Mouse (Mus musculus) megakaryocyte, embryonic 14.5 days (primary cell): ENCODE results near the gene Sae1. TPM values are rescaled to one million over a fixed set of nuclear protein-coding genes. Genes with fewer than 3 reads are reported as not detected.

Source experiments
- H3K27me3 ChIP-seq: replicated peaks from 2 replicates; pipeline ENCODE3; 2012; ENCODE audit warnings: inconsistent platforms
- H3K36me3 ChIP-seq: replicated peaks from 2 replicates; pipeline ENCODE3; 2012; ENCODE audit warnings: low read length, inconsistent platforms, mixed read lengths
- H3K4me1 ChIP-seq: 2 replicates; pipeline ENCODE4 v1.6.1; 2012; ENCODE audit warnings: inconsistent platforms
- H3K4me3 ChIP-seq: replicated peaks from 2 replicates; pipeline ENCODE3; 2012; ENCODE audit warnings: moderate library complexity, mild to moderate bottlenecking, inconsistent platforms
- H3K9me3 ChIP-seq: 2 replicates; pipeline ENCODE4 v1.6.1; 2012; ENCODE audit warnings: inconsistent platforms
- FLI1 ChIP-seq: IDR thresholded peaks from 2 replicates; pipeline ENCODE4 v1.6.1; 2012; ENCODE audit warnings: low read length, inconsistent platforms, mixed read lengths
- GATA1 ChIP-seq: IDR thresholded peaks from 3 replicates; pipeline ENCODE4 v1.6.1; 2012; ENCODE audit warnings: mixed read lengths, low read length, inconsistent platforms, borderline replicate concordance
- polyA plus RNA-seq: library from polyadenylated mRNA; stranded (reverse); fragments of >175 nt; gene quantifications from 2 replicates; pipeline ENCODE4 v1.2.3, GENCODE M21; 2012; ENCODE audit warnings: low replicate concordance; ENCODE audit not compliant: insufficient read depth

The Sae1 gene
- polyA plus RNA-seq, 1 experiment = 20.1 TPM

GRCm38 (mm10) chr7:16297616-16298015 is 90.0 kb downstream of the Sae1 start:
- peaks cover 2% of the 10 kb centered on the region for H3K36me3 ChIP-seq
- no peaks in the 10 kb centered on the region for H3K9me3 ChIP-seq
- no peak for TF ChIP-seq GATA1
- no peak for TF ChIP-seq FLI1
- no peaks in the 10 kb centered on the region for H3K27me3 ChIP-seq
- H3K4me1 ChIP-seq = peaks cover 77% of the 10 kb centered on the region
- no peak overlapping the region for H3K4me3 ChIP-seq

- TF ChIP-seq GATA1 (no peak), FLI1 (no peak)
- peak overlapping the region; percentile 94 for H3K4me3 ChIP-seq
- H3K36me3 ChIP-seq = no peaks in the 10 kb centered on the region
- peaks cover 74% of the 10 kb centered on the region for H3K4me1 ChIP-seq
- H3K27me3 ChIP-seq = no peaks in the 10 kb centered on the region
- no peaks in the 10 kb centered on the region for H3K9me3 ChIP-seq
Measured at GRCm38 (mm10) chr7:16296766-16297390, 90.7 kb downstream of the Sae1 start.

DNA sequence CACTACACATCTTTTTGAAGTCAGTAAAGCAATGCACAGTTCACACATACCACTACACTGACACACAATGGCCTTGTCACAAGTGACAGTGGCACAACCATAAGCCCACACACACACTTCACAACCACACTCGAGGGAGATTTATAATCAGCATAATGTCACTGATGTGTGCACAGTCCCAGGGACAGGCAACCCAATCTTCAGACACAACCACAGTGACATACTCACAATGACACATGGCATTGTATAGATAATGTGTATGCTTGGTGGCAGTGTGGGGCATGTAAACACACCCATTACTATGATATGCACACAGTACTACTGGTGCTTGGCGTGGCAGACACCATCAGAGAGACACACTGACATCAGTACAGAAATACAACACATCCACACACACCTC is 91.5 kb downstream of the Sae1 start:
- no peak for TF ChIP-seq GATA1
- TF ChIP-seq FLI1 = no peak
- no peaks in the 10 kb centered on the region for H3K9me3 ChIP-seq
- peak overlapping the region; percentile 94 for H3K4me3 ChIP-seq
- H3K4me1 ChIP-seq = peaks cover 68% of the 10 kb centered on the region
- no peaks in the 10 kb centered on the region for H3K27me3 ChIP-seq
- no peaks in the 10 kb centered on the region for H3K36me3 ChIP-seq

DNA sequence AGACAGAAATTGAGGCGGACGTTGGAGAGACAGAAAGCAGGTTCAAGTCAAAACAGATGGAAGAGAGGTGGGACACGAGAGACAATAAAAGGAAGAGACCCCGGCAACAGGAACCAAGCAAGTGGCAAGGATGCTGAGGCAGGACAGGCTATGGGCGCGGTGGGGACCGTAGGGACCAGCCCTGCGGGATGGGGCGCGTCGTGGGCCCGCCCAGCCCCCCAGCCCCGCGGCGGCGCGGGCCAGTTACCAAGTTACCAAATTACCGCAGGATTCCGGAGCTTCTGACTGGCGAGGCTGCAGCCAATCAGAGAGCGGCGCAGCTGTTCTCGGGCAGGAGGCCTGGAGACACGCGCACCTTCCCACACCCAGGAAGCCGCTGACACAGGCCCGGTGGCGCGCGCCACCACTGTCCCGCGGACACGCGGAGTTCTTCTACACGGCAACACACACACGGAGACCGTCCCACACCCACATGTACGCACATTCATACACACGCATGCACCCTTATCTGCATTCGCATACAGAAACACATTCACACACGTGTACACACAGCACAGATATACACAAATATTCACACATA is 92.2 kb downstream of the Sae1 start:
- Histone ChIP-seq H3K4me1 (peaks cover 61% of the 10 kb centered on the region), H3K4me3 (peak overlapping the region; percentile 94), H3K9me3 (no peaks in the 10 kb centered on the region), H3K27me3 (no peaks in the 10 kb centered on the region), H3K36me3 (no peaks in the 10 kb centered on the region)
- TF ChIP-seq FLI1 = no peak
- TF ChIP-seq GATA1 = no peak

GRCm38 (mm10) chr7:16294837-16295236 is 92.8 kb downstream of the Sae1 start:
- TF ChIP-seq GATA1 = peak; percentile 68; the same call in 2 of the 3 replicates
- peak; percentile 96 for TF ChIP-seq FLI1
- Histone ChIP-seq H3K4me3 (peak overlapping the region; percentile 94), H3K9me3 (no peaks in the 10 kb centered on the region), H3K27me3 (no peaks in the 10 kb centered on the region), H3K36me3 (no peaks in the 10 kb centered on the region), H3K4me1 (peaks cover 55% of the 10 kb centered on the region)

- peaks cover 50% of the 10 kb centered on the region for H3K4me1 ChIP-seq
- H3K4me3 ChIP-seq = peak overlapping the region; percentile 94
- no peak for TF ChIP-seq GATA1
- no peak for TF ChIP-seq FLI1
- H3K27me3 ChIP-seq = no peaks in the 10 kb centered on the region
- H3K9me3 ChIP-seq = no peaks in the 10 kb centered on the region
- no peaks in the 10 kb centered on the region for H3K36me3 ChIP-seq
Measured at GRCm38 (mm10) chr7:16294346-16294745, 93.3 kb downstream of the Sae1 start.

DNA sequence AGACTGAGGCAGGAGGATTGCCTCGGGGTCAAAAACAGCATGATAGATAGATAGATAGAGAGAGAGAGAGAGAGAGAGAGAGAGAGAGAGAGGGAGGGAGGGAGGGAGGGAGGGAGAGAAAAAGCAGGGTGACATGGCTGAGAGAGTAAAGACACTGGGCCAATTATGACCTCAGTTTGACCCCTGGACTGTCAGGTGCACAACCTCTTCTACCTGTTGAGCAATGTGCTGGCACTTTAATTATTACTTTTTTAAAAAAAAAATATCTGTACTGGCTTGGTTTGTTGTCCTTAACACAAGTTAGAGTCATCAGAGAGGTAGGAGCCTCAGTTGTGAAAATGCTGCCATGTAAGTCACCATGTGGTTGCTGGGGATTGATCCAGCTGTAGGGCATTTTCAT is 99.8 kb downstream of the Sae1 start:
- H3K27me3 ChIP-seq = no peaks in the 10 kb centered on the region
- H3K36me3 ChIP-seq = peaks cover 24% of the 10 kb centered on the region
- H3K4me3 ChIP-seq = no peak overlapping the region
- TF ChIP-seq FLI1 (no peak), GATA1 (no peak)
- peaks cover 5% of the 10 kb centered on the region for H3K9me3 ChIP-seq
- H3K4me1 ChIP-seq = peaks cover 34% of the 10 kb centered on the region

DNA sequence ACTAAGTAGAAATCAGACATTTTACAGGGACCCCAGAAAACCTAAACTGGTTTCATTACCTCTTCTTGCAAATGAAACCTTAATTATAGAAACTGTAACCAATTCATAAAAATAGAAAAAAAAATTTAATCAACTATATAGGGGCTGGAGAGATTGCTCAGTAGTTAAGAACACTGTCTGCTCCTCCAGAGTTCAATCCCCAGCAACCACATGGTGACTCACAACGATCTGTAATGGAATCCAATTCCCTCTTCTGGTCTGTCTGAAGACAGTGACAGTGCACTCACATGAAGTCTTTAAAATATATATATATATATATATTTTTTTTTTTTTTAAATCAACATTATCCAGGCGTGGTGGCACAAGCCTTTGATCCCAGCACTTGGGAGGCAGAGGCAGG is 100.6 kb downstream of the Sae1 start:
- peaks cover 31% of the 10 kb centered on the region for H3K36me3 ChIP-seq
- H3K4me3 ChIP-seq = peak overlapping the region; percentile 93
- no peaks in the 10 kb centered on the region for H3K27me3 ChIP-seq
- peaks cover 38% of the 10 kb centered on the region for H3K4me1 ChIP-seq
- no peak for TF ChIP-seq GATA1
- TF ChIP-seq FLI1 = no peak
- H3K9me3 ChIP-seq = peaks cover 5% of the 10 kb centered on the region

DNA sequence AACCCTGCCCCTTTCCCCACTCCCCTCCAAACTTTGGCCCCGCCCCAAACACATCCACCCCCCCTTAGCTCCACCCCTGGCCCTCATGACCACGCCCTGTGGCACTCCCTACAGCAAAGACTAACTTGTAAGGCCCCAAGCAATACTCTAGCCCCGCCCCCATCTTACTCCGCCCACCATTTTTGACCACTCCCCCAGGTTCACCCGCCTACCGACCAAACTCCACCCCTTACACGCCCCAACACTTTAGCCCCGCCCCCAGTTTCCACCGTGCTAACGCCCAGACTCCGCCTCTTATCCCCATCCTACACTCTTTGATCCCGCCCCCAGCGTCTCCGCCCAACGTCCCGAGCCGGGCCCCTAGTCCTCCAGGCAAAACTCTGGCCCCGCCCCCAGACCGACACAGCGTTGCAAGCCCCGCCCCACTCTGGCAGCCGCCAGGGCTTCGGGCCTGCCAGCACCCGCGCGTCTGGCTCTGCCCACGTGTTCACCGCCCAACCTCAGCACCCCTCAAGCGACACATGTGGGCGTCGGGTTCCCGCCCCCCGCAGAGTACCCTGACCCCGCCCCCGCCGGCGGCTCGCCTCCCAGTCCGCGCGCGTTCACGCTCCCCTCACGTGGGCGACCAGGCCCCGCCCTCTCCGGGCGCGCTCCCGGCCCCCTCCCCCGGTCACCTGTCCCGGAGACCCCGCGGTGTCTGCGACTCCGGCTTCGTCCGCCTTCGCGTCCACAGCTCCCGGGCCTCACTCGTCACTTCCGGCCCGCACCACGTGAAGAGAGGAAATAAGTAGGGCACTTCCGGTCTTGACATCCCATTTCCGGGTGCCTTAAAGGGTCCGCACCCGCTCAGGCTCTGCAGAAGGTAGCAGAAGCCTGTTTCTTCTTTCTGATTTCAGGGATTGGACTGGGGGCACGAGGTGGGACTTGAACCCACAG is 101.3 kb downstream of the Sae1 start, which contains the start of gene Ccdc9:
Ccdc9 (minus strand) TSS at position 770 of the 936 bp plus-strand sequence.
- H3K4me1 ChIP-seq = peaks cover 40% of the 10 kb centered on the region
- no peaks in the 10 kb centered on the region for H3K27me3 ChIP-seq
- peak within 1 kb of the TSS; percentile 93 for H3K4me3 ChIP-seq
- peaks cover 5% of the 10 kb centered on the region for H3K9me3 ChIP-seq
- peaks cover 38% of the 10 kb centered on the region for H3K36me3 ChIP-seq
- TF ChIP-seq FLI1 (peak; percentile 98), GATA1 (no peak)

DNA sequence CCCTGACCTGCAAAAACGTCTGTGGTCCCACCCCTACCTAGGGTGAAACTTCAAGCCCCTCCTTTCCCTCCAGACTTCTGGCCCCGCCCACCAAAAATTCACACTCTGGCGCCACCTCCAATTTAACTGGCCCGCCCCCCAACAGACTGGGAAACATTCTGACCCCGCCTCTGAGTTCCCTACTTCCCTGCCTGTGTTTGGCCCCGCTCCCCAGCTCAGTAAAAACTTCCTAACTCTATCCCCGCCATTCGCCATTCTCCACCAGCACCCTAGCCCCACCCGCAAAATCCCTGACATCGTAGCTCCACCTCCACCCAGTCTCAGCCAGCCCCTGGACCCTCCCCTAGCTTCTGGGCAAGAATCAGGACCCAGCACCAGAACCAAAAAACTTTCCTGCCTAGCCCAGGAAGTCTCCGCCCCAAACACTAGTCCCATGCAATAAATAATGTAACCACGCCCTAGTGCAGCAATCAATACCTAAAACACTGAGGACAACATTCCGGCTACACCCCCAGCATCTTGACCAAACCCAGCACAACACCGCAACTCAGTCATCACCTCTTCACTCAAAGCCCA is 102.1 kb downstream of the Sae1 start:
- TF ChIP-seq GATA1 = no peak
- no peak for TF ChIP-seq FLI1
- peaks cover 48% of the 10 kb centered on the region for H3K4me1 ChIP-seq
- H3K9me3 ChIP-seq = peaks cover 5% of the 10 kb centered on the region
- H3K27me3 ChIP-seq = no peaks in the 10 kb centered on the region
- H3K36me3 ChIP-seq = peaks cover 46% of the 10 kb centered on the region
- H3K4me3 ChIP-seq = peak overlapping the region; percentile 93
